Mouse (Mus musculus) embryo, embryonic 11 days (tissue): Measurements from ENCODE around the gene Olfr545.
A peak's percentile ranks its signal among the peaks of the same experiment; 100 is the strongest.
"Not testable (repeated sequence)": the region's sequence is repeated elsewhere in the genome, so short reads cannot be mapped to it uniquely, and the experiment has no call there.

Experiments
- DNase-seq: peaks from one replicate; pipeline ENCODE4 v3.0.0-alpha.2; 2015

The Olfr545 gene

GRCm38 (mm10) chr7:102499473-102499872 lies at the start of gene Olfr545:
Olfr545 (minus strand) TSS chr7:102499573.
- DNase-seq: no peak

GRCm38 (mm10) chr7:102541251-102541650 lies 41.9 kb upstream of the Olfr545 start:
- DNase-seq: no peak

GRCm38 (mm10) chr7:102540596-102540995 lies 41.2 kb upstream of the Olfr545 start, which contains the start of gene Olfr548-ps1:
Olfr548-ps1 (plus strand) TSS chr7:102540896.
- no peak for DNase-seq

- no peak for DNase-seq
These were observed 35.1 kb upstream of the Olfr545 start, which contains the start of gene Olfr547 for GRCm38 (mm10) chr7:102534449-102534848. Olfr547 (plus strand) TSS chr7:102534749.

GRCm38 (mm10) chr7:102529052-102529451 lies 29.7 kb upstream of the Olfr545 start:
- no peak for DNase-seq

- DNase-seq: no peak
These were observed 17.6 kb upstream of the Olfr545 start for GRCm38 (mm10) chr7:102517051-102517335.

- DNase-seq: no peak
These were observed 17.1 kb upstream of the Olfr545 start for GRCm38 (mm10) chr7:102516261-102517050.

GRCm38 (mm10) chr7:102514144-102514543 lies 14.8 kb upstream of the Olfr545 start:
- no peak for DNase-seq

GRCm38 (mm10) chr7:102512814-102513435 lies 13.6 kb upstream of the Olfr545 start:
- DNase-seq: peak; percentile 93

GRCm38 (mm10) chr7:102511927-102512326 lies 12.6 kb upstream of the Olfr545 start:
- no peak for DNase-seq

GRCm38 (mm10) chr7:102509726-102510125 lies 10.4 kb upstream of the Olfr545 start:
- DNase-seq: no peak

GRCm38 (mm10) chr7:102508666-102509065 lies 9.3 kb upstream of the Olfr545 start:
- DNase-seq: no peak

GRCm38 (mm10) chr7:102508066-102508465 lies 8.7 kb upstream of the Olfr545 start:
- no peak for DNase-seq

GRCm38 (mm10) chr7:102506848-102507247 lies 7.5 kb upstream of the Olfr545 start:
- DNase-seq: peak; percentile 73

- DNase-seq: no peak
These were observed 2.6 kb upstream of the Olfr545 start for GRCm38 (mm10) chr7:102501986-102502385.

GRCm38 (mm10) chr7:102494416-102494815 lies 5.0 kb downstream of the Olfr545 start:
- DNase-seq: not testable (repeated sequence)

GRCm38 (mm10) chr7:102488161-102488560 lies 11.2 kb downstream of the Olfr545 start, which contains the start of gene Olfr544:
Olfr544 (minus strand) TSS chr7:102488313.
- DNase-seq: no peak

GRCm38 (mm10) chr7:102486105-102486504 lies 13.3 kb downstream of the Olfr545 start:
- no peak for DNase-seq

GRCm38 (mm10) chr7:102484766-102485165 lies 14.6 kb downstream of the Olfr545 start:
- not testable (repeated sequence) for DNase-seq

- DNase-seq: no peak
These were observed 15.7 kb downstream of the Olfr545 start for GRCm38 (mm10) chr7:102483665-102484064.

GRCm38 (mm10) chr7:102481579-102481978 lies 17.8 kb downstream of the Olfr545 start, which contains the start of gene Olfr543:
Olfr543 (minus strand) TSS chr7:102481679.
- DNase-seq: no peak

- no peak for DNase-seq
These were observed 18.6 kb downstream of the Olfr545 start for GRCm38 (mm10) chr7:102480821-102481220.

GRCm38 (mm10) chr7:102479368-102480078 lies 19.9 kb downstream of the Olfr545 start:
- peak; percentile 4 for DNase-seq
